Mouse (Mus musculus): ENCODE measurements around the gene Syngr1. TPM values are rescaled to one million over a fixed set of nuclear protein-coding genes. Genes with fewer than 3 reads are reported as not detected.
A peak's percentile ranks its signal among the peaks of the same experiment; 100 is the strongest.

Syngr1 gene
- polyA plus RNA-seq, 1 experiment from 2014 or later: 32.8 TPM

- peak overlapping the region; percentile 70 for H3K4me3 ChIP-seq (replicated peaks)
- H3K4me2 ChIP-seq: peak overlapping the region; percentile 74
- H3K4me1 ChIP-seq: peaks cover 23% of the 10 kb centered on the region
- no peaks in the 10 kb centered on the region for H3K27me3 ChIP-seq (replicated peaks)
- 7% methylated on average over 11 of the region's 11 CpGs for WGBS
- ATAC-seq (ENCODE audit: insufficient read depth, low FRiP score, low read depth): no peak
- peak overlapping the region; percentile 89 for H3K9ac ChIP-seq
- H3K36me3 ChIP-seq: peaks cover 36% of the 10 kb centered on the region
- no peaks in the 10 kb centered on the region for H3K9me3 ChIP-seq
- H3K27ac ChIP-seq: peak overlapping the region; percentile 88
Observed at GRCm38 (mm10) chr15:80081801-80082546, 9.2 kb upstream of the Syngr1 start.

GRCm38 (mm10) chr15:80082661-80083275, 8.4 kb upstream of the Syngr1 start:
- Histone ChIP-seq H3K36me3 (peaks cover 31% of the 10 kb centered on the region), H3K27me3 (replicated peaks) (no peaks in the 10 kb centered on the region), H3K27ac (peak overlapping the region; percentile 88), H3K4me1 (peaks cover 23% of the 10 kb centered on the region), H3K4me2 (peak overlapping the region; percentile 74), H3K9ac (peak overlapping the region; percentile 89), H3K4me3 (replicated peaks) (peak overlapping the region; percentile 70), H3K9me3 (no peaks in the 10 kb centered on the region)
- WGBS: under 1% methylated on average over 21 of the region's 21 CpGs
- ATAC-seq (ENCODE audit: insufficient read depth, low FRiP score, low read depth): no peak

GRCm38 (mm10) chr15:80083276-80083731, 7.8 kb upstream of the Syngr1 start:
- WGBS: under 1% methylated on average over 30 of the region's 30 CpGs
- peak overlapping the region; percentile 74 for H3K4me2 ChIP-seq
- H3K4me3 ChIP-seq (replicated peaks): peak overlapping the region; percentile 70
- peak; percentile 93 for ATAC-seq (ENCODE audit: insufficient read depth, low FRiP score, low read depth)
- peak overlapping the region; percentile 89 for H3K9ac ChIP-seq
- H3K4me1 ChIP-seq: peaks cover 23% of the 10 kb centered on the region
- peak overlapping the region; percentile 91 for H3K27ac ChIP-seq
- H3K36me3 ChIP-seq: peaks cover 26% of the 10 kb centered on the region
- no peaks in the 10 kb centered on the region for H3K27me3 ChIP-seq (replicated peaks)
- H3K9me3 ChIP-seq: no peaks in the 10 kb centered on the region

GRCm38 (mm10) chr15:80083740-80084139, 7.4 kb upstream of the Syngr1 start:
- Histone ChIP-seq H3K27me3 (replicated peaks) (no peaks in the 10 kb centered on the region), H3K4me2 (peak overlapping the region; percentile 58), H3K4me1 (peaks cover 23% of the 10 kb centered on the region), H3K9me3 (no peaks in the 10 kb centered on the region), H3K4me3 (replicated peaks) (peak overlapping the region; percentile 70), H3K9ac (peak overlapping the region; percentile 17; the same call in 1 of the 2 replicates), H3K36me3 (peaks cover 22% of the 10 kb centered on the region), H3K27ac (peak overlapping the region; percentile 91)
- under 1% methylated on average over 12 of the region's 12 CpGs for WGBS
- ATAC-seq (ENCODE audit: insufficient read depth, low FRiP score, low read depth): 0 out of 2 replicates have a peak, but pooled peaks have one; percentile 1

- no peak; the same call in 1 of the 2 replicates for ATAC-seq (ENCODE audit: insufficient read depth, low FRiP score, low read depth)
Observed at GRCm38 (mm10) chr15:80087406-80088012, 3.6 kb upstream of the Syngr1 start.

GRCm38 (mm10) chr15:80088637-80089036, 2.5 kb upstream of the Syngr1 start:
- no peaks in the 10 kb centered on the region for H3K36me3 ChIP-seq
- no peak overlapping the region for H3K4me3 ChIP-seq (replicated peaks)
- no peak for ATAC-seq (ENCODE audit: insufficient read depth, low FRiP score, low read depth)
- H3K4me1 ChIP-seq: 0 out of 2 replicates have a peak, but pooled peaks cover 3% of the 10 kb centered on the region
- H3K27me3 ChIP-seq (replicated peaks): peaks cover 10% of the 10 kb centered on the region; the same call in 1 of the 2 replicates
- no peaks in the 10 kb centered on the region for H3K9me3 ChIP-seq
- no peak overlapping the region for H3K9ac ChIP-seq
- no peak overlapping the region for H3K27ac ChIP-seq
- H3K4me2 ChIP-seq: no peak overlapping the region
- WGBS: 35% methylated on average over 4 of the region's 4 CpGs

More at GRCm38 (mm10) chr15:80087406-80088012, 3.6 kb upstream of the Syngr1 start:
- no peak overlapping the region for H3K9ac ChIP-seq
- H3K4me1 ChIP-seq: 0 out of 2 replicates have a peak, but pooled peaks cover 3% of the 10 kb centered on the region
- 86% methylated on average over 9 of the region's 9 CpGs for WGBS
- no peaks in the 10 kb centered on the region for H3K9me3 ChIP-seq
- H3K27ac ChIP-seq: no peak overlapping the region
- H3K27me3 ChIP-seq (replicated peaks): peaks cover 7% of the 10 kb centered on the region; the same call in 1 of the 2 replicates
- H3K36me3 ChIP-seq: no peaks in the 10 kb centered on the region
- H3K4me3 ChIP-seq (replicated peaks): no peak overlapping the region
- no peak overlapping the region for H3K4me2 ChIP-seq

- 69% methylated on average over 11 of the region's 11 CpGs for WGBS
- H3K9ac ChIP-seq: no peak overlapping the region
- 0 out of 2 replicates have a peak, but pooled peaks cover 3% of the 10 kb centered on the region for H3K4me1 ChIP-seq
- no peak overlapping the region for H3K4me2 ChIP-seq
- no peaks in the 10 kb centered on the region for H3K9me3 ChIP-seq
- no peak overlapping the region for H3K27ac ChIP-seq
- peaks cover 10% of the 10 kb centered on the region; the same call in 1 of the 2 replicates for H3K27me3 ChIP-seq (replicated peaks)
- no peak for ATAC-seq (ENCODE audit: insufficient read depth, low FRiP score, low read depth)
- no peak overlapping the region for H3K4me3 ChIP-seq (replicated peaks)
- H3K36me3 ChIP-seq: no peaks in the 10 kb centered on the region
Observed at GRCm38 (mm10) chr15:80090155-80090554, 979 bp upstream of the Syngr1 start.

- Histone ChIP-seq H3K9ac (peak overlapping the region; percentile 52; the same call in 1 of the 2 replicates), H3K4me1 (0 out of 2 replicates have a peak, but pooled peaks cover 3% of the 10 kb centered on the region), H3K4me3 (replicated peaks) (peak overlapping the region; percentile 62), H3K27ac (no peak overlapping the region), H3K9me3 (no peaks in the 10 kb centered on the region), H3K36me3 (no peaks in the 10 kb centered on the region), H3K4me2 (peak overlapping the region; percentile 85), H3K27me3 (replicated peaks) (peaks cover 10% of the 10 kb centered on the region; the same call in 1 of the 2 replicates)
- 1% methylated on average over 17 of the region's 17 CpGs for WGBS
- ATAC-seq (ENCODE audit: insufficient read depth, low FRiP score, low read depth): no peak
Observed at GRCm38 (mm10) chr15:80090741-80091120, 403 bp upstream of the Syngr1 start.

GRCm38 (mm10) chr15:80092041-80092441, 907 bp downstream of the Syngr1 start:
- peaks cover 10% of the 10 kb centered on the region; the same call in 1 of the 2 replicates for H3K27me3 ChIP-seq (replicated peaks)
- WGBS: 24% methylated on average over 7 of the region's 7 CpGs

GRCm38 (mm10) chr15:80092599-80092998, 1.5 kb downstream of the Syngr1 start:
- no peak overlapping the region for H3K27ac ChIP-seq
- H3K36me3 ChIP-seq: no peaks in the 10 kb centered on the region
- H3K9ac ChIP-seq: 0 out of 2 replicates have a peak overlapping the region, but pooled peaks have one; percentile 4
- H3K4me1 ChIP-seq: peaks cover 13% of the 10 kb centered on the region
- no peak for ATAC-seq (ENCODE audit: insufficient read depth, low FRiP score, low read depth)
- peak overlapping the region; percentile 85 for H3K4me2 ChIP-seq
- peak overlapping the region; percentile 62 for H3K4me3 ChIP-seq (replicated peaks)
- WGBS: 31% methylated on average over 8 of the region's 8 CpGs
- H3K27me3 ChIP-seq (replicated peaks): peaks cover 10% of the 10 kb centered on the region; the same call in 1 of the 2 replicates
- no peaks in the 10 kb centered on the region for H3K9me3 ChIP-seq

More at GRCm38 (mm10) chr15:80092041-80092441, 907 bp downstream of the Syngr1 start:
- peaks cover 7% of the 10 kb centered on the region for H3K4me1 ChIP-seq
- no peaks in the 10 kb centered on the region for H3K36me3 ChIP-seq
- peak overlapping the region; percentile 85 for H3K4me2 ChIP-seq
- ATAC-seq (ENCODE audit: insufficient read depth, low FRiP score, low read depth): no peak
- H3K27ac ChIP-seq: no peak overlapping the region
- H3K9me3 ChIP-seq: no peaks in the 10 kb centered on the region
- peak overlapping the region; percentile 62 for H3K4me3 ChIP-seq (replicated peaks)
- H3K9ac ChIP-seq: 0 out of 2 replicates have a peak overlapping the region, but pooled peaks have one; percentile 4

- Histone ChIP-seq H3K27ac (no peak overlapping the region), H3K4me1 (peaks cover 27% of the 10 kb centered on the region), H3K9me3 (no peaks in the 10 kb centered on the region), H3K36me3 (no peaks in the 10 kb centered on the region), H3K4me2 (no peak overlapping the region), H3K4me3 (replicated peaks) (no peak overlapping the region), H3K9ac (no peak overlapping the region), H3K27me3 (replicated peaks) (peaks cover 10% of the 10 kb centered on the region; the same call in 1 of the 2 replicates)
- no peak for ATAC-seq (ENCODE audit: insufficient read depth, low FRiP score, low read depth)
- WGBS: 88% methylated on average over 13 of the region's 13 CpGs
Observed at GRCm38 (mm10) chr15:80094201-80094600, 3.1 kb downstream of the Syngr1 start.
